Mouse (Mus musculus): ENCODE measurements around the gene Ppp1r3a. TPM values are rescaled to one million over a fixed set of nuclear protein-coding genes. Genes with fewer than 3 reads are reported as not detected.

The Ppp1r3a gene
- polyA plus RNA-seq (2017; shearing (Covaris generic)), result not detected

GRCm38 (mm10) chr6:14754901-14755591 is at the start of gene Ppp1r3a:
Ppp1r3a (minus strand) TSS chr6:14755274.

Other genes starting within 250 kb of the Ppp1r3a start
- 0.60 TPM for gene Foxp2, start 146.1 kb upstream of the Ppp1r3a start, polyA plus RNA-seq (2017; shearing (Covaris generic))